Mouse (Mus musculus) thymus, postnatal 4 days (tissue): Measurements from ENCODE around the gene Gm45799.

Experiments used
- DNase-seq: peaks from one replicate; pipeline ENCODE4 v3.0.0; 2021

Gene Gm45799

DNA sequence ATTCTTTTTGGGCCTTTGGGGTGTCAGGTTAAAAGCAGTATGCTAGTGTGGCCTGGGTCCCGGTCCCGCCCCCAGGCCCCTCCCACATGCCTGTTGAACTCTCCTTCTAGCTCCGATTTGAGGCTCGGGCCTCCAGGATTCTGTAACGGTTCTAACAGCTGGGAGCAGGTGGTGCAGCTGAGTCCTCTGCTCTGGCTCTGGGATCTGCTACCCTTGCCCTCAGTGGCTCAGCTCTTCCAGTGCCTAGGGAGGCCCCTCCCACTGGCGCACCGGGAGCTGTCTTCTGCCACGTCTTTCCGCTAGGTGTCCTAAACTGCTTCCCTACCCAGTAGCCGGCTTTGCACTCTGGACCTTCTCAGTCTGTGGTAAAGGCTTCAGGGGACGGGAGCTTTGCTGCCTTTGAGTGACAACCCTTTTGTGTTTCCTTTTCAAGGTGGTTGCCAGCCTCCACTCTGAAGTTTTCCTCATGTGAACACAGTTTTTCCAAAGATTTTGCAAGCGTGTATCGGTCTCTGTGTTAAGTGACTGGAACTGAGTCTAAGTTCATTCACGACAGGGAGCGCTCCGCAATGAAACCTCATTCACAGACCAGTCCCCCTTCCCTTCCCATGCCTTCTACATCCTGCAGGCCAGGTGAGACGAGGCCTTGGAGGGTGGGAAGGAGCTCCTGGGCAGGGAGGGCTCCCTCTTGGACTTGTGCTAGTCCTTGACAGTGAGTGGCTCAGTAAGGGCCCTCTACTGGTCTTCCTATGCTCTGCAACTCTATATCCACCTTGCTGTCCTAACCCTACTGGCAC lies 10.5 kb downstream of the Gm45799 start, which contains the start of gene Dnhd1:
Gene Dnhd1, plus strand, starts transcription at position 189 of the 797 bp plus-strand sequence.
- peak; percentile 79 for DNase-seq

DNA sequence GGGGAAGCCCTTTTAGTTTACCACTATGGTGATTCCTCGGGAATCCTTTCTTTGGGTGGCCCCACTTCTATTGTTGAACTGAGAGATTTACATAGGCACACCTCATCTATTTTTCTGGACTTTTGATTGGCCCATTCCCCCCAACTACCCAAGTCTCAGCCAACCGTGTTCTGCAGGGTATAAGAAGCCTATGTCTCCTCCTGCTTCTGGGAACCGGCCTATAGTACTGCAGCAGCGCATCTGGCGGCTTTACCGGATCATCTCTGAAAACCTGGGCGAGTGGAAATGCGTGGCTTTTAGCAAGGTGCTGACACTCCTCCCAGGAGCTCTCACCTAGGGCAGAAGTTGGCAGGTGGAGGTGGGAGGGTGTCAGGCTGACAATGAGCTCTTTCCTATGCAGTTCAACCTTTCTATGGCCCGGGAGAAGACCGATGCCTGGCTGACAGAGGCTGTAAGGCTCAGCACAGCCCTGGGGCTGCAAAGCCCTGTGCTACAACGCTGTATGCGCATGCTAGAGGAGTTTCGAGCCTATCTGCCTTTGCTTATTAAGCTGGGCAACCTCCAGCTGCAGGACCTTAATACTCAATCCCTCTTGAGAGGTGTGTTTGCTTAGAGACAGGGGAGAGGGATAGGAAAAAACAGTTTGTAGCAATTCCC lies 45.3 kb downstream of the Gm45799 start:
- DNase-seq: no peak

DNA sequence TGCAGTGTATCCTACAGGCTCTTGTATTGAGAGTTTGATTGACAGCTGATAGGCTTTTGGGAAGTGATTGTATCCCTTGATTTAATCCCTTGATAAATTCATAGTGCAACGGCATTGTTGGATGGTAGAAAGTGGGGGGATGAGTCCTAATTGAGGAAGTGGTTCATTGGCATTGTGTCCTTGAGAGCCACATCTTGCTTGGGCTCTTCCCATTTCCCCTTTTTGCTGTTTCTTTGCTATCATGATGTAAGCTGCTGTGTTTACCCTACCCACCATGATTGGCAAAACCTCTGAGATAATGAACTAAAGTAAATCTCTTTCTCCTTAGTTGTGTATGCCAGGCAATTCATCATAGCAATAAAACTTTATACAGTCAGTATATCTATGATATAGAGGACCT lies 50.5 kb downstream of the Gm45799 start:
- DNase-seq: no peak

DNA sequence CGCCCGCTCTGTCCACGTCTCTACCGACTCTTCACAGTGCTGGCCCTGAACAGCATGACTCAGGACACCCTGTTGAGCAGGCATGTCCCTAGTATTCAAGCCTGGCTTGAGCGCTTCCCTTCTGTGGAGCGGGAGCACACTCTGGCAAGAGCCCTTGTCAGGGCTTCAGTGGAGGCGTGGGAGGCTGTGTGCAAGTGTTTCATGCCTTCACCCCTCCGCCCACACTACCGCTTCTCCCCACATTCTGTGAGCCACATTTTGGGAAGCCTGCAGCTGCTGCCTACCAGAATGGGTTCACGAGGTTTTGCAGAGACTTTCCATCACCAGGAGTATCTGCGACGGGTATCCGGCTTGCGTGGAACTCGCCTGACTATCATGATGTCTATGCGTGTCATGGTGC lies 62.8 kb downstream of the Gm45799 start:
- DNase-seq: no peak

DNA sequence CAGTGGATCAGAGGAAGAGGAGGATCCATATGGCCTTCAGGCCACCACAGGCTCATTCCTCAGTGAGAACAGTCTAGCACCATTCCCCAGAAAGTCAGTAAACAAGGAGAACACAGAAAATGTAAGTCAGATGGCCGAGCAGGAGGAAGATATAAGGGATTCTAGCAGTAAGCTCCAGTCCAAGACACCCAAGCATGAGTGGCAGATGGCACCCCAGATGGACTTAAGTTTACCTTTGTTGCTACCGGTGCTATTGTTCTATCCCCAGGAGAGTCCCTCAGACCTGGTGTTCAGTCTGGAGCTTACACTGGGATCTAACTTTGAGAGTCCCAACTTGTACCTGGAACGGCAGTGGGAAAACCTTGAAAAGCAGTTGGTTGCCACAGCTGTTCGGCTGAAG lies 63.5 kb downstream of the Gm45799 start:
- DNase-seq: no peak

DNA sequence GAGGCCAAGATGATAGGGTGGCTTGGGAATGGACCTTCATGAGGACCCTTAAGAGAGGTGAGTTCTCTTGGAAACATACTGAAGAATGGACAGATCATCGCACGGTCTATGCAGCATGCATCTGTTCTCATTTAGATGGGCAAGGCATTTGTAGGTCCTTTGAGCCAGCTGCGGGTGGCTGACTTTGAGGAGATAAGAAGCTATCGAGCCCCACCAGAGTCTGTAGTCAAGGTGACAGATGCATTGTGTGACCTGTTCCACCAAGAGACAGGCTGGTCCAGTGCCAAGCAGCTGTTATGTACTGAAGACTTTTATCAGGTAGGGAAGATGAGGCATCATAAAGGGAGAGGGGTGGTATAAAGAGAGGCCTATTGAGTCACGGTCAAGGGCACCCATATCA lies 68.4 kb downstream of the Gm45799 start:
- DNase-seq: no peak

DNA sequence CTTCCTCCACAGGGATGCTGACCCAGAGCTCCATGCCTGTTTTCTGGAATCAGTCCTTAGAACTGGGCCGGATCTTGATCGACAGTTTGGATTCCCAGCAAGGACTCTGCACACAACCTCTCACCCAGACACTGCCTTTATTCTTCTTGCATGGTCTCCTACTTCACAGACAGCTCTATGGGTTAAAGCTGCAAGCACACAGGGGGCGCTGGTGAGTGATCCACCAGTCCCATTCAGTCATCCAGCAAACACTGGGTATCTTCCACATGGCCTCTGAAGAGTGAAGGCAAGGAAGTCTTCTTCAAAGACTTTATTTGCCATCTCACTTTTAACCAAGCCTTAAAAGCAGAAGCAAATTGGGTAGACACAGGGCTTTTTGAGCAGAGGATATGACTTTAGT lies 75.0 kb downstream of the Gm45799 start:
- DNase-seq: peak; percentile 56

DNA sequence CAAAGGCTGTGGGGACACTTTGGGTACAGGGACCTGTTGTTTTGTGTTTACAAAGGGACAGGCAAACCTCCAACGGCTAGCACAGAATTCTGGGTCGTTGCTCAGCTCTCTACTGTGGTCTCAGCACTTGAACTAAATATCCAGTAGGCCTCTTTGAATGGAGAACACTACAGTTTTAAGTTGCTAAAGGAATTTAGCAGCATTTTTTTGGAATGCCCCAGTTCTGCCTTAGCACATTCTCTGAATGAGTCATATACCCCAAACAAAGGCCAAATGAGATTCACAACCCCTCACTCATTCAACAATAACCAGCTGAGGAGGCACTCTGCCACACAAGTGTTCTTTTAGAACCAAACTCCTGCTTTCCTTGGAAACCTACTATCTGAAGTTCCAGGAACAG lies 81.6 kb downstream of the Gm45799 start:
- no peak for DNase-seq

DNA sequence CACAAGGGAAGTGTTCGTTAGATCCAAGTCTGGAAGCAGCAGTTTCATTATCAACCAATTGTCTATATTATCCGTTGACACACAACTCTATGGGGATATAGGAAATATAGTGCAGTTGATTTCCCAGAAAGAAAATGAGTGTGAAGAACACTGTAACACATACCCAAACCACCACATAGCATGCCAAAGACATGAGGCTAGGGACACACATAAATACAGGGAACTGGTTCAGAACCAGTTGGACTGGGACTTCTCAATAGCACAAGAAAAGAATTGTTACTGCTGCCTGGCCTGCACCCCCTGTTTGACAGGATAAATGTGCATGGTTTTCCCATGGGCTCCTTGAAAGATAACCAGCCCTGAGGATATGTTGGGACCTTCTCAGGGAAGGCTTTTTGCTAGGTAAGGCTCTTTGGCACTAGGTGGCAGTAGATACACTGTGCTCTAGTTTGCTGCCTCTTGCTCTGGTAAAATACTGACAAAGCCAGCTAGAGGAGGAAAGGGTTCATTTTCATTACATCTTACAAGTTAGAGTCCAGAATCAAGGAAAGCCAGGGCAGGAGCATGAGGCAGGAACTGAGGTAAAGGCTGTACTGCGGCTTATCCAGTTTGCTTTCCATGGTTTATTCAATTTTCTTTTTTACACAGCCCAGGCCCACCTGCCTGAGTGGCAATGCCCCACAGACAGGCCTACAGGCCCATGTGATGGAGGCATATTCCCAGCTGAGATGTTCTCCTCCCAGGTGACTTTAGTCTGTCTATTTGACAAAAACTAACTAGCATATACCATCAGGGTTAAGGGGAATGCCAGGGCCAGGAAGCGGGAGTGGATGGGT lies 86.0 kb downstream of the Gm45799 start:
- DNase-seq: peak; percentile 40

DNA sequence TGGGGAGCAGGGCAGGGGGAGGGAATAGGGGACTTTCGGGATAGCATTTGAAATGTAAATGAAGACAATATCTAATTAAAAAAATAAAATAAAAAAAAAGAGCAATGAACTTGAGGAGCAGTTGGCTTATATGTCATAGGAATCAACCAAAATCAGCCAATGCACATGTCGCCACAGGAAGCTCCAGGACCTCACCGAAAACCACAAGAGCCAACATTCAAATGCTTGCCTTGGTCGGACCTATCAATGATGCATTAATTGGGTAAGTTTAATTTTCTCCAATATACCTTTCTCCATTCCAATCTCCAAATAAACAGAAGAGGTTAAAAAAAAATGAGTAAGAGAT lies 86.6 kb downstream of the Gm45799 start:
- no peak for DNase-seq

DNA sequence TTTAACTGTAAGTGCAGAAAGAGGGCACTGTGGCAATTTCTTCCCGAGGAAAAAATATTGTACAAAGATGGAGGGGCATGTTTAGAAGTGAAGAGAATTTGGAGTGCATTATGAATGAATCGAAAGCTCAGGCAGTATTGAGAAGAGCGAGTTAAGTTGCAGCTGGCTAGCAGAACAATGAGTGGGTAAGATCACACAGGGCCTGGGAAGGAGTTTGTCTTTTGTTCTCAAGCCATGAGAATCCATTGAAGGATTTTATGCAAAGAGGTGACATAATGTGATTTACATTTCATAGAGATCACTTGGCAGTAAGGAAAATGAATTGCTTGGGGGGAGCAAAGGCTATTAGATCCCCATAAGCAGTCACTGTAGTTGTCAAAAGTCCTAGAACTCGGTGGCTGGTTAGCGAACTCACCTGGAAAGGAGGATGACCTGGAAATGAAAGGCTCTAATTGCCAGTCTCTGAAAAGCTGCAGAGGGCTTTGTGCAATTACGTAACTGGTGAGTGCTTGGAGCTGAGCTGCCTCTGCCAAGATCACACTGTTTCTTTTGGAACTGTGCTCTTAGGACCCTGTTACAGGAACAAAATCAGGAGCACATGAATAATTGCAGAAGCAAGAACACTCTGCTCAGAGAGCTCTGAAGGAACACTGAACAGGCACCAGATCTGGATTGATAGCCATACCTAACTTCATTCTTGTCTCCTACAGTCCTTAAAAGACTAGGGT lies 88.5 kb downstream of the Gm45799 start:
- no peak for DNase-seq

DNA sequence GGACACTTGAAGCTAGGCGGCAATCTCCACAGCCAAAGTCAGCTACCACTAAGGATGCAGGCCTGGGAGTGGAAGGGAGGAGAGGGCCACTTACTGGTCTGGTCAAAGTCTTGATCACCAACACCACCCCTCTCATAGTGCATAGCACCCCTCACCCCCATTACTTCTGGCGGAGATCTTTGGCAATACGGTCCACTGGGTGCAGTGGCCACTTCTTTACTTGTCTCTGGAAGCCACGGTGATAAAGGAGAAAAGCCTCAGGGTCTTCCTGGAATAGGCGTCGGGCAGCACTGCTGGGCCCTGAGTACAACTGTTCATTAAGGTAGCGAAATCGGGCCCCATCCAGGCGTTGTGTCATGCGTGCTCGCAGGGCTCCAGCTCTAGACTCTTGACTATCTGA lies 93.5 kb downstream of the Gm45799 start:
- no peak for DNase-seq
